ENCODE assay signal across 9 mouse cellular contexts in the genomic region with DNA sequence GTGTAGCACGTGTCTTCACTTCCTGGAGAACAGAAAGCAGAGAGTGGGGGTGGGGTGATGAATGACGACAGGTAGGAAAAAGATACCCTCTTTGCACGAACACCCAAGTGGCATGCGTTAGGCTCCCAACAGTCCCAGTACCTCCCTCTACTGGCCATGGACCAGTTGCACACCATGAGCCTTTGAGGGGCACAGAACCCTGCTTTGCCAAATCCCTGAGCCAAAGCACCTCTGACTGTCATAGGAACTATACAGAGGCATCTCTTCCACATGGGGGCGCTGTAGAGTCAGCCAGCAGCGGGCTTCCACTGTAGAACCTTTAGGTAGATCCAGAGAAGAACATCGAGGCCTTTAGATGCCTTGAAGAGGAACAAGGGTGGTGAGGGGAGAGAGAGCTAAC.
DNase-seq lines count a peak whose midpoint lies in the region; ATAC-seq and TF ChIP-seq lines count a peak whose summit lies in the region.
"Had no signal": no experiment of that assay in that cellular context is flagged by ENCODE, and none has a peak within 500 bp of the region (broad histone marks: within the 10 kb centered on the region; RNA-seq: fewer than 3 reads in every experiment).

No protein-coding gene starts in this region.

- H3K27ac ChIP-seq in heart, adult 2 months = no peak overlapping the region
- no peak overlapping the region for H3K27ac ChIP-seq in heart, embryonic 10.5 days
- no peak overlapping the region for H3K27ac ChIP-seq in embryonic facial prominence, embryonic 11.5 days (replicated peaks; ENCODE audit: low read depth, low read length)
- no peak overlapping the region for H3K27ac ChIP-seq in neural tube, embryonic 15.5 days (replicated peaks)
- H3K27ac ChIP-seq: limb, embryonic 12.5 days had no signal

- no peak overlapping the region for H3K4me2 ChIP-seq in embryonic facial prominence, embryonic 11.5 days (ENCODE audit: low read depth, low read length)
- H3K4me2 ChIP-seq in neural tube, embryonic 15.5 days = no peak overlapping the region
- H3K4me2 ChIP-seq: limb, embryonic 12.5 days had no signal

- H3K4me1 ChIP-seq in heart, adult 2 months (ENCODE audit: control insufficient read depth, insufficient read depth, low read length) = no peaks in the 10 kb centered on the region
- no peaks in the 10 kb centered on the region for H3K4me1 ChIP-seq in heart, embryonic 10.5 days
- no peaks in the 10 kb centered on the region for H3K4me1 ChIP-seq in embryonic facial prominence, embryonic 11.5 days (ENCODE audit: control insufficient read depth, insufficient read depth, low read length)
- no peaks in the 10 kb centered on the region for H3K4me1 ChIP-seq in neural tube, embryonic 15.5 days
- H3K4me1 ChIP-seq: limb, embryonic 12.5 days had no signal

- no peak for TF ChIP-seq POLR2A in heart, adult 2 months (IDR thresholded peaks at IDR 0.05; ENCODE audit: insufficient read depth, low read depth, low read length)

- H3K4me3 ChIP-seq in heart, adult 2 months = no peak overlapping the region
- no peak overlapping the region for H3K4me3 ChIP-seq in heart, embryonic 10.5 days
- H3K4me3 ChIP-seq in embryonic facial prominence, embryonic 11.5 days (ENCODE audit: low read depth, low read length) = no peak overlapping the region
- no peak overlapping the region for H3K4me3 ChIP-seq in neural tube, embryonic 15.5 days (replicated peaks)
- H3K4me3 ChIP-seq: limb, embryonic 12.5 days had no signal

- H3K36me3 ChIP-seq in heart, adult 2 months (ENCODE audit: control insufficient read depth, insufficient read depth, low read length) = no peaks in the 10 kb centered on the region
- no peaks in the 10 kb centered on the region for H3K36me3 ChIP-seq in heart, embryonic 10.5 days
- H3K36me3 ChIP-seq in embryonic facial prominence, embryonic 11.5 days (replicated peaks; ENCODE audit: control insufficient read depth, insufficient read depth, low read depth, low read length) = no peaks in the 10 kb centered on the region
- H3K36me3 ChIP-seq in neural tube, embryonic 15.5 days = peaks cover 4% of the 10 kb centered on the region
- H3K36me3 ChIP-seq: limb, embryonic 12.5 days had no signal

- no peak for TF ChIP-seq EP300 in heart, adult 2 months (IDR thresholded peaks at IDR 0.05; ENCODE audit: insufficient read depth, low read depth, low read length)

- intact Hi-C loops in heart, adult 2 months (cut with DNase I) = loop anchor here (5.0 kb wide), 1 partner anchor 291 kb away; a partner anchor contains a TSS
- intact Hi-C loops in left cerebral cortex, postnatal 14 days (cut with DNase I) = no loop called here

- no peaks in the 10 kb centered on the region for H3K79me2 ChIP-seq in heart, adult 2 months (replicated peaks; ENCODE audit: control insufficient read depth, insufficient read depth, low read length)

- H3K27me3 ChIP-seq in heart, adult 2 months (ENCODE audit: control insufficient read depth, insufficient read depth, low read length) = no peaks in the 10 kb centered on the region
- peaks cover 13% of the 10 kb centered on the region; the same call in 1 of the 2 replicates for H3K27me3 ChIP-seq in heart, embryonic 10.5 days (ENCODE audit: insufficient read depth, poor library complexity, severe bottlenecking)
- H3K27me3 ChIP-seq in embryonic facial prominence, embryonic 11.5 days (ENCODE audit: control insufficient read depth, insufficient read depth, low read length) = no peaks in the 10 kb centered on the region
- no peaks in the 10 kb centered on the region for H3K27me3 ChIP-seq in neural tube, embryonic 15.5 days (replicated peaks)
- H3K27me3 ChIP-seq: limb, embryonic 12.5 days had no signal

- 25% methylated on average over 7 of the region's 7 CpGs for WGBS in heart, adult 2 months
- 27% methylated on average over 7 of the region's 7 CpGs for WGBS in heart, embryonic 10.5 days
- WGBS in embryonic facial prominence, embryonic 11.5 days = 35% methylated on average over 7 of the region's 7 CpGs
- WGBS in neural tube, embryonic 15.5 days = 31% methylated on average over 7 of the region's 7 CpGs

- TF ChIP-seq CTCF in heart, adult 2 months (IDR thresholded peaks at IDR 0.05) = peak; percentile 71

- no peak overlapping the region for H3K9ac ChIP-seq in heart, adult 2 months (ENCODE audit: low read depth, low read length)
- no peak overlapping the region for H3K9ac ChIP-seq in embryonic facial prominence, embryonic 11.5 days (replicated peaks; ENCODE audit: low read length)
- H3K9ac ChIP-seq in neural tube, embryonic 15.5 days (replicated peaks) = no peak overlapping the region
- H3K9ac ChIP-seq: limb, embryonic 12.5 days had no signal

- ATAC-seq in embryonic facial prominence, embryonic 11.5 days (replicated peaks; ENCODE audit: insufficient number of reproducible peaks, low FRiP score, low TSS enrichment, low read depth) = no peak
- no peak for ATAC-seq in neural tube, embryonic 15.5 days (ENCODE audit: low FRiP score)

- DNase-seq in heart, adult 2 months = peak; percentile 17 to 33
- no peak for DNase-seq in heart, embryonic 10.5 days (ENCODE audit: low spot score)
- DNase-seq in CD4-positive helper T cell, adult 2 months (ENCODE audit: low read depth, low spot score) = peak; percentile 52
- peak; percentile 70 for DNase-seq in adrenal gland, postnatal 10 days
- DNase-seq in embryonic facial prominence, embryonic 11.5 days (ENCODE audit: low spot score) = peak; percentile 39
- DNase-seq in left cerebral cortex, postnatal 14 days (ENCODE audit: low spot score in 2 of 2) = peak; percentile 61 to 72
- DNase-seq in retina, embryonic 14.5 days (ENCODE audit: low spot score) = peak; percentile 62

- H3K9me3 ChIP-seq in heart, embryonic 10.5 days = no peaks in the 10 kb centered on the region
- no peaks in the 10 kb centered on the region for H3K9me3 ChIP-seq in embryonic facial prominence, embryonic 11.5 days (replicated peaks; ENCODE audit: control insufficient read depth, low read length)
- no peaks in the 10 kb centered on the region for H3K9me3 ChIP-seq in neural tube, embryonic 15.5 days (replicated peaks)
- H3K9me3 ChIP-seq: limb, embryonic 12.5 days had no signal
